In the genomic region with DNA sequence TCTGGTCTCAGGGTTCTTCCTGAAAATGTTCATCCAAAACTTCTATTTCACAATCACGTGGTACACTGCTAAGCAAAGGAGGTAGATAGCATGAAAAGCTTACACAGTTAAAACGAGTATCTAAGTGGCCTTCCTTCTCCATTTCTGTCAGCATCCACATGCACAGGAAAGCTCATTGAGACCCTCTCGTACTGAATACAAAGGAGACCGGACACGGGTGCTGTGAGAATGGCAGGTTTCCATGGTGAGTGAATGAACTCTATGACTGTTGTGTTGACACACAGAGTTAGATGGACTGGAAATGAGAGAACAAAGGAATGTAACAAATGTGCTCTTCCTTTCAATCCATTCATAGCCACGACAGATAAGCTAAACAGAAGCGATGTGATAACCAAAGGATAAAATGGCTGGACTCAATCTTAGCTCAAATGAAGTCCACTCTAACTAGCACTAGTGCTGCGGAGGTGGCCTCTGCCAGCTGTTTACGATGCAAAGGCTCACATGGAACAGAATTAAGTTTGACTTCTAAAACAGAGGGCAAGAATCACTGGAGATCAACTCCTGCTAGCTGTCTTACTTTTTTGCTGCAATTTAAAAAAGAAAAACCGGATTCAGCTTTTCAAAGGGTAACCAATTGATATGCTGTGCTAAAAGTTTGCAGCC, we compare ENCODE assay signal across 13 mouse cellular contexts.
A peak's percentile ranks its signal among the peaks of the same experiment; 100 is the strongest.
DNase-seq lines count a peak whose midpoint lies in the region; ATAC-seq and TF ChIP-seq lines count a peak whose summit lies in the region.
"Had no signal": no experiment of that assay in that cellular context is flagged by ENCODE, and none has a peak within 500 bp of the region (broad histone marks: within the 10 kb centered on the region; RNA-seq: fewer than 3 reads in every experiment).

No protein-coding gene starts in this region.

- no peak overlapping the region for H3K4me2 ChIP-seq in stomach, embryonic 14.5 days (replicated peaks; ENCODE audit: low read depth, low read length)
- no peak overlapping the region for H3K4me2 ChIP-seq in stomach, postnatal 0 days (replicated peaks; ENCODE audit: low read depth)
- peak overlapping the region; percentile 22; the same call in 1 of the 2 replicates for H3K4me2 ChIP-seq in forebrain, embryonic 13.5 days
- no peak overlapping the region for H3K4me2 ChIP-seq in limb, embryonic 15.5 days
- no peak overlapping the region for H3K4me2 ChIP-seq in stomach, embryonic 16.5 days (ENCODE audit: low read depth, low read length)
- H3K4me2 ChIP-seq: lung, embryonic 15.5 days had no signal

- H3K9me3 ChIP-seq in stomach, embryonic 14.5 days (ENCODE audit: control insufficient read depth, low read depth, low read length), result no peaks in the 10 kb centered on the region
- H3K9me3 ChIP-seq in stomach, postnatal 0 days (ENCODE audit: control insufficient read depth, low read length), result no peaks in the 10 kb centered on the region
- no peaks in the 10 kb centered on the region for H3K9me3 ChIP-seq in forebrain, embryonic 13.5 days (replicated peaks)
- no peaks in the 10 kb centered on the region for H3K9me3 ChIP-seq in limb, embryonic 15.5 days
- no peaks in the 10 kb centered on the region for H3K9me3 ChIP-seq in stomach, embryonic 16.5 days (replicated peaks; ENCODE audit: control insufficient read depth, low read length)
- H3K9me3 ChIP-seq: G1E; lung, embryonic 15.5 days had no signal

- no peak overlapping the region for H3K4me3 ChIP-seq in stomach, embryonic 14.5 days (ENCODE audit: low read depth, low read length)
- H3K4me3 ChIP-seq in stomach, postnatal 0 days (ENCODE audit: low read depth, low read length), result no peak overlapping the region
- no peak overlapping the region for H3K4me3 ChIP-seq in forebrain, embryonic 13.5 days
- no peak overlapping the region for H3K4me3 ChIP-seq in limb, embryonic 15.5 days
- H3K4me3 ChIP-seq in stomach, embryonic 16.5 days (replicated peaks; ENCODE audit: low read length), result no peak overlapping the region
- H3K4me3 ChIP-seq: lung, embryonic 15.5 days had no signal

- no peak overlapping the region for H3K9ac ChIP-seq in stomach, embryonic 14.5 days (replicated peaks; ENCODE audit: low read depth, low read length)
- no peak overlapping the region for H3K9ac ChIP-seq in stomach, postnatal 0 days (ENCODE audit: low read length)
- H3K9ac ChIP-seq in forebrain, embryonic 13.5 days, result no peak overlapping the region
- no peak overlapping the region for H3K9ac ChIP-seq in limb, embryonic 15.5 days
- H3K9ac ChIP-seq in stomach, embryonic 16.5 days (ENCODE audit: low read length), result no peak overlapping the region
- H3K9ac ChIP-seq: lung, embryonic 15.5 days had no signal

- no peak for TF ChIP-seq EP300 in stomach, postnatal 0 days (optimal IDR thresholded peaks at IDR 0.05)

- DNase-seq in stomach, postnatal 0 days (ENCODE audit: low spot score), result no peak
- no peak for DNase-seq in cerebellum, postnatal 4 days (ENCODE audit: low spot score in 2 of 2)
- no peak for DNase-seq in c-Kit-positive CD71-positive TER-119-positive erythroid progenitor cells, embryonic 14.5 days (ENCODE audit: low spot score)
- DNase-seq: adrenal gland, postnatal 25 days; heart, postnatal 14 days; layer of hippocampus, adult 9-11 months had no signal

- H3K4me1 ChIP-seq in stomach, embryonic 14.5 days (ENCODE audit: control insufficient read depth, insufficient read depth, low read length), result peaks cover 40% of the 10 kb centered on the region; the same call in 1 of the 2 replicates
- H3K4me1 ChIP-seq in stomach, postnatal 0 days (replicated peaks; ENCODE audit: control insufficient read depth, insufficient read depth), result no peaks in the 10 kb centered on the region; the same call in 1 of the 2 replicates
- H3K4me1 ChIP-seq in forebrain, embryonic 13.5 days, result peaks cover 13% of the 10 kb centered on the region
- H3K4me1 ChIP-seq in limb, embryonic 15.5 days, result peaks cover 29% of the 10 kb centered on the region
- H3K4me1 ChIP-seq in stomach, embryonic 16.5 days (ENCODE audit: control insufficient read depth, insufficient read depth, low read length), result peaks cover 8% of the 10 kb centered on the region; the same call in 1 of the 2 replicates

- no peak for ATAC-seq in stomach, embryonic 14.5 days (ENCODE audit: insufficient number of reproducible peaks, insufficient read depth, low FRiP score, low read depth)
- ATAC-seq in stomach, postnatal 0 days (ENCODE audit: low FRiP score, low TSS enrichment), result no peak
- no peak for ATAC-seq in forebrain, embryonic 13.5 days
- ATAC-seq in limb, embryonic 15.5 days (ENCODE audit: insufficient number of reproducible peaks, low FRiP score, low TSS enrichment, low read depth), result no peak
- ATAC-seq in stomach, embryonic 16.5 days (ENCODE audit: insufficient read depth, low FRiP score), result no peak
- no peak for ATAC-seq in cerebellum, adult (ENCODE audit: insufficient number of reproducible peaks, low FRiP score, low TSS enrichment)

- H3K27ac ChIP-seq in stomach, embryonic 14.5 days (ENCODE audit: low read length), result peak overlapping the region; percentile 75; the same call in 1 of the 2 replicates
- H3K27ac ChIP-seq in stomach, postnatal 0 days (replicated peaks), result no peak overlapping the region
- no peak overlapping the region for H3K27ac ChIP-seq in forebrain, embryonic 13.5 days
- peak overlapping the region; percentile 81 for H3K27ac ChIP-seq in limb, embryonic 15.5 days
- peak overlapping the region; percentile 70 for H3K27ac ChIP-seq in stomach, embryonic 16.5 days (ENCODE audit: low read length)

- H3K36me3 ChIP-seq in stomach, embryonic 14.5 days (ENCODE audit: control insufficient read depth, insufficient read depth, low read length), result no peaks in the 10 kb centered on the region
- no peaks in the 10 kb centered on the region for H3K36me3 ChIP-seq in stomach, postnatal 0 days (ENCODE audit: control insufficient read depth, insufficient read depth, low read length)
- H3K36me3 ChIP-seq in forebrain, embryonic 13.5 days (ENCODE audit: poor library complexity, severe bottlenecking), result no peaks in the 10 kb centered on the region
- H3K36me3 ChIP-seq in limb, embryonic 15.5 days, result no peaks in the 10 kb centered on the region
- H3K36me3 ChIP-seq in stomach, embryonic 16.5 days (ENCODE audit: control insufficient read depth, insufficient read depth, low read length), result no peaks in the 10 kb centered on the region
- H3K36me3 ChIP-seq: G1E; lung, embryonic 15.5 days had no signal

- no peaks in the 10 kb centered on the region for H3K27me3 ChIP-seq in stomach, embryonic 14.5 days (ENCODE audit: control insufficient read depth, insufficient read depth, low read length)
- H3K27me3 ChIP-seq in stomach, postnatal 0 days (ENCODE audit: control insufficient read depth, insufficient read depth, low read length), result no peaks in the 10 kb centered on the region
- H3K27me3 ChIP-seq in forebrain, embryonic 13.5 days, result no peaks in the 10 kb centered on the region
- H3K27me3 ChIP-seq in limb, embryonic 15.5 days, result no peaks in the 10 kb centered on the region
- no peaks in the 10 kb centered on the region for H3K27me3 ChIP-seq in stomach, embryonic 16.5 days (ENCODE audit: control insufficient read depth, insufficient read depth, low read length)
- H3K27me3 ChIP-seq: lung, embryonic 15.5 days had no signal

- no peak for TF ChIP-seq CTCF in stomach, postnatal 0 days (IDR thresholded peaks at IDR 0.05; ENCODE audit: low read depth)

- 34% methylated on average over 10 of the region's 10 CpGs for WGBS in stomach, embryonic 14.5 days
- WGBS in stomach, postnatal 0 days, result 44% methylated on average over 10 of the region's 10 CpGs
- WGBS in forebrain, embryonic 13.5 days, result 13% methylated on average over 10 of the region's 10 CpGs
- WGBS in limb, embryonic 15.5 days, result 60% methylated on average over 10 of the region's 10 CpGs
- whole genome bisulfite sequencing in stomach, embryonic 16.5 days, result 40% methylated on average over 10 of the region's 10 CpGs

Comparison
In these comparisons a context has a peak if more than half of its experiments do, and no peak if none do; other contexts are left out.
1. H3K27ac ChIP-seq: peak in stomach, embryonic 14.5 days (single experiment), limb, embryonic 15.5 days (single experiment) and stomach, embryonic 16.5 days (single experiment); none in stomach, postnatal 0 days (single experiment) and forebrain, embryonic 13.5 days (single experiment).